Mouse (Mus musculus): ENCODE measurements around the gene Vmn2r18. TPM values are rescaled to one million over a fixed set of nuclear protein-coding genes. Genes with fewer than 3 reads are reported as not detected.

The Vmn2r18 gene
- polyA plus RNA-seq (2015; fragmentation: Nextera tagmentation; extraction: Ambion mirVana): 0.06 TPM in 1 of 2 replicates, not detected in the other

- Histone ChIP-seq H3K9me3 (ENCODE audit: control insufficient read depth, low read length) (no peaks in the 10 kb centered on the region), H3K4me3 (ENCODE audit: low read length) (no peak within 1 kb of the TSS), H3K36me3 (ENCODE audit: control insufficient read depth, insufficient read depth, low read length) (no peaks in the 10 kb centered on the region), H3K4me2 (ENCODE audit: low read length) (no peak within 1 kb of the TSS), H3K27me3 (replicated peaks; ENCODE audit: control insufficient read depth, insufficient read depth, low read length) (no peaks in the 10 kb centered on the region), H3K4me1 (ENCODE audit: control insufficient read depth, insufficient read depth, low read depth, low read length) (no peaks in the 10 kb centered on the region), H3K9ac (ENCODE audit: low read depth, low read length) (no peak within 1 kb of the TSS), H3K27ac (ENCODE audit: low read depth, low read length) (no peak within 1 kb of the TSS)
- 82% methylated on average over 3 of the region's 3 CpGs for WGBS
- no peak for ATAC-seq
Observed at GRCm38 (mm10) chr5:151605921-151606320, at the start of gene Vmn2r18. Gene Vmn2r18, minus strand, starts transcription at chr5:151606021.

GRCm38 (mm10) chr5:151651411-151651784, 45.6 kb upstream of the Vmn2r18 start:
- no peak for ATAC-seq
- Histone ChIP-seq H3K27ac (ENCODE audit: low read depth, low read length) (peak overlapping the region; percentile 54; the same call in 1 of the 2 replicates), H3K4me1 (ENCODE audit: control insufficient read depth, insufficient read depth, low read depth, low read length) (peaks cover 10% of the 10 kb centered on the region), H3K36me3 (ENCODE audit: control insufficient read depth, insufficient read depth, low read length) (peaks cover 11% of the 10 kb centered on the region), H3K27me3 (replicated peaks; ENCODE audit: control insufficient read depth, insufficient read depth, low read length) (no peaks in the 10 kb centered on the region), H3K9me3 (ENCODE audit: control insufficient read depth, low read length) (no peaks in the 10 kb centered on the region), H3K4me3 (ENCODE audit: low read length) (peak overlapping the region; percentile 70), H3K4me2 (ENCODE audit: low read length) (peak overlapping the region; percentile 40), H3K9ac (ENCODE audit: low read depth, low read length) (no peak overlapping the region)
- WGBS: 65% methylated on average over 3 of the region's 3 CpGs

GRCm38 (mm10) chr5:151650700-151651410, 45.0 kb upstream of the Vmn2r18 start, which contains the start of gene Rfc3:
Gene Rfc3, minus strand, starts transcription at chr5:151651242.
- Histone ChIP-seq H3K9me3 (ENCODE audit: control insufficient read depth, low read length) (no peaks in the 10 kb centered on the region), H3K4me3 (ENCODE audit: low read length) (peak within 1 kb of the TSS; percentile 70), H3K4me2 (ENCODE audit: low read length) (peak within 1 kb of the TSS; percentile 81), H3K27me3 (replicated peaks; ENCODE audit: control insufficient read depth, insufficient read depth, low read length) (no peaks in the 10 kb centered on the region), H3K9ac (ENCODE audit: low read depth, low read length) (peak within 1 kb of the TSS; percentile 73), H3K4me1 (ENCODE audit: control insufficient read depth, insufficient read depth, low read depth, low read length) (peaks cover 10% of the 10 kb centered on the region), H3K27ac (ENCODE audit: low read depth, low read length) (peak within 1 kb of the TSS; percentile 76), H3K36me3 (ENCODE audit: control insufficient read depth, insufficient read depth, low read length) (peaks cover 16% of the 10 kb centered on the region)
- WGBS: under 1% methylated on average over 42 of the region's 42 CpGs
- ATAC-seq: peak; percentile 100

GRCm38 (mm10) chr5:151644845-151645244, 39.0 kb upstream of the Vmn2r18 start:
- 93% methylated on average over 7 of the region's 7 CpGs for WGBS
- Histone ChIP-seq H3K27me3 (replicated peaks; ENCODE audit: control insufficient read depth, insufficient read depth, low read length) (no peaks in the 10 kb centered on the region), H3K36me3 (ENCODE audit: control insufficient read depth, insufficient read depth, low read length) (peaks cover 51% of the 10 kb centered on the region), H3K4me2 (ENCODE audit: low read length) (no peak overlapping the region), H3K4me3 (ENCODE audit: low read length) (no peak overlapping the region), H3K4me1 (ENCODE audit: control insufficient read depth, insufficient read depth, low read depth, low read length) (peaks cover 6% of the 10 kb centered on the region), H3K27ac (ENCODE audit: low read depth, low read length) (no peak overlapping the region), H3K9me3 (ENCODE audit: control insufficient read depth, low read length) (no peaks in the 10 kb centered on the region), H3K9ac (ENCODE audit: low read depth, low read length) (no peak overlapping the region)
- no peak for ATAC-seq

- 91% methylated on average over 5 of the region's 5 CpGs for WGBS
- H3K4me3 ChIP-seq (ENCODE audit: low read length): no peak overlapping the region
- H3K27me3 ChIP-seq (replicated peaks; ENCODE audit: control insufficient read depth, insufficient read depth, low read length): no peaks in the 10 kb centered on the region
- ATAC-seq: no peak
- H3K27ac ChIP-seq (ENCODE audit: low read depth, low read length): no peak overlapping the region
- no peaks in the 10 kb centered on the region for H3K9me3 ChIP-seq (ENCODE audit: control insufficient read depth, low read length)
- H3K36me3 ChIP-seq (ENCODE audit: control insufficient read depth, insufficient read depth, low read length): peaks cover 47% of the 10 kb centered on the region
- no peaks in the 10 kb centered on the region for H3K4me1 ChIP-seq (ENCODE audit: control insufficient read depth, insufficient read depth, low read depth, low read length)
- H3K4me2 ChIP-seq (ENCODE audit: low read length): no peak overlapping the region
- H3K9ac ChIP-seq (ENCODE audit: low read depth, low read length): no peak overlapping the region
Observed at GRCm38 (mm10) chr5:151642867-151643266, 37.0 kb upstream of the Vmn2r18 start.

GRCm38 (mm10) chr5:151642102-151642501, 36.3 kb upstream of the Vmn2r18 start:
- no peak overlapping the region for H3K4me3 ChIP-seq (ENCODE audit: low read length)
- H3K27me3 ChIP-seq (replicated peaks; ENCODE audit: control insufficient read depth, insufficient read depth, low read length): no peaks in the 10 kb centered on the region
- ATAC-seq: no peak
- H3K36me3 ChIP-seq (ENCODE audit: control insufficient read depth, insufficient read depth, low read length): peaks cover 47% of the 10 kb centered on the region
- H3K9ac ChIP-seq (ENCODE audit: low read depth, low read length): no peak overlapping the region
- H3K27ac ChIP-seq (ENCODE audit: low read depth, low read length): no peak overlapping the region
- H3K9me3 ChIP-seq (ENCODE audit: control insufficient read depth, low read length): no peaks in the 10 kb centered on the region
- no peak overlapping the region for H3K4me2 ChIP-seq (ENCODE audit: low read length)
- H3K4me1 ChIP-seq (ENCODE audit: control insufficient read depth, insufficient read depth, low read depth, low read length): no peaks in the 10 kb centered on the region
- 100% methylated on average over 1 of the region's 1 CpGs for WGBS

GRCm38 (mm10) chr5:151601696-151602095, 4.1 kb downstream of the Vmn2r18 start:
- 60% methylated on average over 1 of the region's 1 CpGs for WGBS
- no peak overlapping the region for H3K4me2 ChIP-seq (ENCODE audit: low read length)
- H3K27ac ChIP-seq (ENCODE audit: low read depth, low read length): no peak overlapping the region
- no peaks in the 10 kb centered on the region for H3K36me3 ChIP-seq (ENCODE audit: control insufficient read depth, insufficient read depth, low read length)
- no peak for ATAC-seq
- H3K4me1 ChIP-seq (ENCODE audit: control insufficient read depth, insufficient read depth, low read depth, low read length): no peaks in the 10 kb centered on the region
- no peak overlapping the region for H3K4me3 ChIP-seq (ENCODE audit: low read length)
- no peak overlapping the region for H3K9ac ChIP-seq (ENCODE audit: low read depth, low read length)
- no peaks in the 10 kb centered on the region for H3K27me3 ChIP-seq (replicated peaks; ENCODE audit: control insufficient read depth, insufficient read depth, low read length)
- H3K9me3 ChIP-seq (ENCODE audit: control insufficient read depth, low read length): no peaks in the 10 kb centered on the region

Other genes starting within 250 kb of the Vmn2r18 start
- gene Gm42906, start 177.9 kb downstream of the Vmn2r18 start, polyA plus RNA-seq (2015; fragmentation: Nextera tagmentation; extraction: Ambion mirVana): not detected in 2 replicates
- 56.5 and 58.1 TPM in 2 replicates for gene Rfc3, start 45.2 kb upstream of the Vmn2r18 start, polyA plus RNA-seq (2015; fragmentation: Nextera tagmentation; extraction: Ambion mirVana)